Mouse (Mus musculus): ENCODE data around the gene Ncs1.

Gene Ncs1

GRCm38 (mm10) chr2:31245051-31245450 lies 572 bp upstream of the Ncs1 start:
- DNase-seq (ENCODE audit: extremely low spot score): no peak

DNA sequence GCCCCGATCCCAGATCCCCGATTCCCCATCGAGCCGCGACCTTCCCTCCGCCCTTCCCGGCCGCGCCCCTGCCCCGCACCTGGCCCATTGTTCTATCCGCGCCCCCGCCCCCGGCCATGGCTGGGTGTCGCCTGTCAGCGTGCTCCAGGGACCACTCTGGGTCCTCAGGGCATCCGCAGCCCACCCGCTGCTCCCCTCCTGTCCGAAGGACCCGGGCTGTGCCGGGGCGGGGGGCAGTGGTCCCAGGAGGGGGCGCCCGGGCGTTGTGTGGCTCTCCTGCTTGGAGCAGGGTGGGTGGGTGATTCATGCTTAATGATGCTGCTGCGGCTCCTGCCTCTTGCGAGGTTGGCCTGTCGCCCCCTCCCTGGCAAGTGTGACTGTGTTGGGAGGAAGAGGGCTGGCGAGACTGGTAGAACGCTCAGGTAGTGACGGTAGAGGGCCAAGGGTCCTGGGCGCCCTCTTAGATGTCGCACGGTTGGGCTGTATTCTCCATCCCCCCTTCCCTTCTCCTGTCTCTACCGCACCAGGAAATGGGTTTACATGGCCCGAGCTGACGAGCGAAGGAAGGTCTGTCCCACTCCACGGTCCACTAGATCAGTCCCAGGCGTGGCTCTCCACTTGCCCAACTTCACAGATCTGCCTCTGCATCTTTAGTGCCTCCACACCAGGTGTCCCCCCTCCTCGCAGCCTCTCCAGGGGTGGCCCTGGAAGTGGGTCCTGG lies 788 bp downstream of the Ncs1 start:
- peak; percentile 68 for DNase-seq (ENCODE audit: extremely low spot score)

DNA sequence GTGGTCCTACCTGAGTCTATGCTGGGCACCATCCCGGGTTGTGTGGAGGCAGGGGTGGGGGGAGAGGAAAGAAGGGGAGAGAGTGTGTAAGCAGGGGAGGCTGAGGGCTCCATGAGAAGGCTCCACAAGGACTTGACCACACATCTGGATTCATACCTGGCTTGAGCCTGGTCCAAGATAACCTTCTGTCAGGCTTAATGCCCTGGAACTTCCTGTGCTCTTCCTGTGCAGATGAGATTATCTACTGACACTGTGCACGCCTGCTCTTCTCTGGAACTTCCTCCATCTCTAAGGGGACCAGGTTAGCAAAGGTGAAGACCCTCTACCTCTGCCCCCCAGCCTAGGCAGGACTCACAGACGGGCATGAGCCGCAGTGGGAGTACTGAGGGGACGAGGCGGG lies 3.2 kb downstream of the Ncs1 start:
- no peak for DNase-seq (ENCODE audit: extremely low spot score)

DNA sequence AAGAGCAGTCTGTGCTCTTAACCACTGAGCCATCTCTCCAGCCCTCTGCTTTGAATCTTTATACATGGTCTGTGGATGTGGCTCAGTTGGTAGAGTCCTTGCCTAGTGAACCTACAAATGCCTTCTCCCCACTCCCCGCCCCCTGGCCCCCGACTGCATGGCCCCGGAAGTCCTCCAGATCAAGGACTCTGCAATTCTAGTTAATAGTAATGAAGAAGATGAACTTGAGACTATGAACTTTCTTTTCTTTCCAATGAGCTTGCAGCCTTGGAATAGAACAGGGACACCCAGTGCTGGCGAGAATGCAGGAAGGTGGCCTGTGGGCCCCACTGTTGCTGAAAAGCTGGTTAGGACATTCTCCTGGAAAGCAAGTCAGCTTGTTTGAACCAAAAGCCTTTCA lies 6.5 kb downstream of the Ncs1 start:
- no peak for DNase-seq (ENCODE audit: extremely low spot score)

- DNase-seq (ENCODE audit: extremely low spot score): no peak
These were observed 7.8 kb downstream of the Ncs1 start for GRCm38 (mm10) chr2:31253463-31253862.

DNA sequence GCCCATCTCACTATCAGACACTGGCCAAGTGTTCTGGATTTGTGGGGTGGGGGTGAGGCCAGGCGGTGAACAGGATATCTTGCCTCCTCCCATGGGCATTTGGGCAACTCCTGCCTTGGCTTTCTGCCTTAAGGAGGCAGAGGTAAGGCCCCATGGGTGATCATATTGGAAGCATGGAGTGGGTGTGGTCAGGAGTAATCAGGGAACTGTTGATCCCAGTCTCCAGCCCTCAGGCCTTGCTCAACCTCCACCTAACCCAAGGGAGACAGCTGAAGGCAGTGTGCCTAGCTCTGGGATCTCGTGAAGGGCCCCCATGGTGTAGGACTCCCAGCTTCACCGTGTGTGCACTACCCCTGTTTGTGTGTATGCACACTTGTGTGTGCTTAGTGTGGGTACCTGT lies 9.2 kb downstream of the Ncs1 start:
- DNase-seq (ENCODE audit: extremely low spot score): no peak

- peak; percentile 55 for DNase-seq (ENCODE audit: extremely low spot score)
These were observed 10.6 kb downstream of the Ncs1 start for GRCm38 (mm10) chr2:31255952-31256938.

- no peak for DNase-seq (ENCODE audit: extremely low spot score)
These were observed 11.5 kb downstream of the Ncs1 start for GRCm38 (mm10) chr2:31257096-31257495.

DNA sequence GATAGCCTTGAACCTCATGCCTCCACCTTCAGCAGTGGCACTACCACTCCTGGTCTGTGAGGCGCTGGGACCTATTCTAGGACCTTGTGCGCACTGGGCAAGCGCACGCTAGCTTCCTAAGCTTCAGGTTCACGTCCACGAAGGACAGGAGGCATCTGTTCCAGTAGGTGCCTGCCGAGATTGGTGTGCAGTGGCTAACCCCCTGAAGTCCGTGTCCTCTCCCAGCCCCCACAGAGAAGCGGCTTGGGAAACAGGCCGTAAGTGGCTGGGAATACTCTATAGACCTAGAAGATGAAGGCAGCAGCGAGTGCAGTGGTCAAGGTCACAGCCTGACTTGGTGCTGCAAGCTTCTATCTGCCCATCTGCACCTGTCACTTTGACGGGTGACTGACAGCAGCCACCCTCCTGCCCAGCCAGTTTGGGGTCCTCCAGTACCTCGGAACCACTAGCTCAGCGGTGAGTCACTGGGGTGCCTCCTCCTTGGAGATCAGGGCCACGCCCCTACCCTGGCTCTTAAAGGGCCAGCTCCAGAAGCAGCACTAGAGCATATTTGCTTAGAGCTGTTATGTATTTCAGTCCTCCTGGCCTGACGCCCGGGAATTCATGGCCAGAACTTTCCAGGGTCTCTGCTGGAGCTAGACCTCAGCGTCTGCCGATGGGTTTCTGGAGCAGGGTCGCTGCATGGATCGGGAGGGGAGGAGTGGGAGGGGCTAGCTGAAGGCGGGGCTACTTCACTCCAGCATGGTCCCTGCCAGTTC lies 13.2 kb downstream of the Ncs1 start:
- DNase-seq (ENCODE audit: extremely low spot score): peak; percentile 66

DNA sequence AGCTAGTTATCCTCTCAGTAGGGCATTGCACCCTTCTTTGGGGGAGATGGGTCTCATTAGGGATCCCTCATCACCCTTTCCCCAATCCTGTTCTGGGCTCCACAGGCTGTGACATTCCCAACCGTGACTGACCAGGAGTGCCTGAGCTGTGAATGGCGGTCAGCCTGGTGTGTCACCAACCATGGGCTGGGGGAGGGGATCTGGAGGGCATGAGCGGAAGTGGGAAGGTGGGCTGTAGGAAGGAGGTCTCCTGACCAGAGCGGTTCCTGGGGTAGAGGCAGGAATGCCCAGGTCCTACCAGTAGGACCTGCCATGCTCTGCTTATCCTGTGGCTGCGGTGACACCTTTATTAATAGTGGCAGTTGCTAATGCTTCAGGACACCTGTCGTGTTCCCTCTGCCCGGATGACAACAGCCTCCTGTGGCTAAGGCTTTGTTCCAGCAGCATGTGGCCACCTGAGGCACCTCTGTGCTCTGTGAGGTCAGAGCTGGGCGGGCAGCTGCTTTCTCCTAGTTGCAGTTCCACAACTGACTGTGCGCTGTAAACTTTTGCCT lies 13.8 kb downstream of the Ncs1 start:
- DNase-seq (ENCODE audit: extremely low spot score): no peak

GRCm38 (mm10) chr2:31260549-31260948 lies 14.9 kb downstream of the Ncs1 start:
- DNase-seq (ENCODE audit: extremely low spot score): no peak

- DNase-seq (ENCODE audit: extremely low spot score): no peak
These were observed 17.4 kb downstream of the Ncs1 start for GRCm38 (mm10) chr2:31263039-31263461.

DNA sequence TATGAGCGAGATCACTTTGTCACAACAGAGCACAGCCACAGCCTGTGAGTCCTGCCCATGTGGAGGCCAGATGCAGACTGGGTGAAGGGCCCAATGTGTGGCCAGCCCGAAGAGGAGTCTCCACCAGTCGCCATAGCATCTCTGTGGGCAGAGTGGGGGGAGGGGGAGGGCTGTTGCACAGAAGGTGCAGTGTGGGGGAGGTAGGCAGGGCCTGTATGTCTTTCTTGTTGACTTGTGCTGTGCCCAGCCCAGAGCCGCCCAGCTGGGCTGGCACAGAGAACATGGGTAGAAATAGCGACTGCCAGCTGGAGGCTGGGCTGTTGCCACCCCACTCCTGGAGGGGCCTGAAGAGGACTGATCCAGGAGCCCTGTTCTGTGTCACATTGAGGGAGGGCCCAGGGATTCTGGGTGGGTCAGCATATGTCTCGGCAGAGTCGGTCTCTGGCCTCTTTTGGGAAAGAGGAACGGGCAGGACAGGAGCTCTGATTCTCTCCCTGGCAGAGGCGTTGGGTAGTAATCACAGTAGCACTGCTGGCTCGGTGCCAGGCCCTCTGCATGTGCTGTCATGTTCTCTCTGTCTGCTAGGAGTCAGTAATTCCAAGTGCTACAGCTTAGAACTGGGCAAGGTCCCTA lies 18.2 kb downstream of the Ncs1 start:
- DNase-seq (ENCODE audit: extremely low spot score): no peak

- no peak for DNase-seq (ENCODE audit: extremely low spot score)
These were observed 21.8 kb downstream of the Ncs1 start for GRCm38 (mm10) chr2:31267447-31267846.

GRCm38 (mm10) chr2:31268631-31269030 lies 23.0 kb downstream of the Ncs1 start:
- no peak for DNase-seq (ENCODE audit: extremely low spot score)

- DNase-seq (ENCODE audit: extremely low spot score): no peak
These were observed 23.6 kb downstream of the Ncs1 start for GRCm38 (mm10) chr2:31269188-31269587.

- no peak for DNase-seq (ENCODE audit: extremely low spot score)
These were observed 24.2 kb downstream of the Ncs1 start for GRCm38 (mm10) chr2:31269847-31270246.

DNA sequence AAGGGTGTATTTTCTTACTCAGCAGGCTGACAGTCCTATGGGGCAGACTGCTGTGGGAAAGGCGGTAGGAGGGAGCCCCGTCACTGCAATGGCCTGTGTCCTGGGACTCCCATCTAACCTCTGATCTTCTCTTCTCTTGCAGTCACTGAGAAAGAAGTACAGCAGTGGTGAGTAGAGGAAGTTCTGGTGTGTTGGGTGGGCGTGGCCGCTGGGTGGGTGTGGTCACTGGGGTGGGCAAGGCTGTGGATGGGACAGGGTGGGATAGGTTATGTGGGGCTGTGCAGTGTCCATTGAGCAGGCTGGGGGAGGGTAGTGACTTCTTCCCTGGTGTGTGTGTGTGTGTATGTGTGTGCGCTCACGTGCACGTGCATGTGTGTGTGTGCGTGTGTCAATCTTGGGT lies 24.8 kb downstream of the Ncs1 start:
- DNase-seq (ENCODE audit: extremely low spot score): no peak

GRCm38 (mm10) chr2:31271071-31271470 lies 25.4 kb downstream of the Ncs1 start:
- no peak for DNase-seq (ENCODE audit: extremely low spot score)

- DNase-seq (ENCODE audit: extremely low spot score): no peak
These were observed 29.4 kb downstream of the Ncs1 start for GRCm38 (mm10) chr2:31274993-31275392.

GRCm38 (mm10) chr2:31277810-31278209 lies 32.2 kb downstream of the Ncs1 start:
- no peak for DNase-seq (ENCODE audit: extremely low spot score)

Data from embryo, embryonic 9.5 days (tissue).